Mouse (Mus musculus) common myeloid progenitor, adult 5-6 weeks (primary cell): ENCODE measurements around the gene Plcb4. TPM values are rescaled to one million over a fixed set of nuclear protein-coding genes. Genes with fewer than 3 reads are reported as not detected.
"Not testable (repeated sequence)": the region's sequence is repeated elsewhere in the genome, so short reads cannot be mapped to it uniquely, and the experiment has no call there.

Source experiments
- ATAC-seq: replicated peaks from 2 replicates; pipeline ENCODE4 v1.8.0; 2016; ENCODE audit warnings: low read depth, mild to moderate bottlenecking, moderate TSS enrichment, inconsistent platforms; ENCODE audit not compliant: poor library complexity, severe bottlenecking
- total RNA-seq: library from RNA; stranded (forward); fragments of 200-1000, 187-1606 nt; gene quantifications from 2 replicates; pipeline ENCODE4 v1.2.3, GENCODE M21; 2017

Gene Plcb4
- total RNA-seq, 1 experiment from 2014 or later, result 34.9 TPM

DNA sequence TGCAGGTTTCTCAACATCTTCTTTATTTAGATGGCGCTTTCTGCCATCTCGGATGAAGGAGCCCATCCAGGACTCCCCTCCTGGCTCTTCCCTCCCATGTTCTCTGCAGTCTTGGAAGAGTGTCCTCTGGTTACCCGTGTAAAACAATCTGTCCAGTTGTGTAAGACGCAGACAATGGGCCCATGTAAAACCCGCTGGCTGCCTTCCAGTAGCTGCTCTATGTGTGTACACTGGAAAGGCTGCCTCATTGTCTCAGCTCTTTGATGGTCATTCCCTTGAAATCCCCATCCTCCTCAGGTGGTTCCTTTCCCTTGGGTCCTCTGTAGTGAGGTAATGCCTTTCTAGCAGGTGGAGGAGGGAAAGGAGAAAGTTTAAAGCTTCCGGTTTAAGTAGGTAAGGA lies 216.7 kb downstream of the Plcb4 start:
- no peak for ATAC-seq

DNA sequence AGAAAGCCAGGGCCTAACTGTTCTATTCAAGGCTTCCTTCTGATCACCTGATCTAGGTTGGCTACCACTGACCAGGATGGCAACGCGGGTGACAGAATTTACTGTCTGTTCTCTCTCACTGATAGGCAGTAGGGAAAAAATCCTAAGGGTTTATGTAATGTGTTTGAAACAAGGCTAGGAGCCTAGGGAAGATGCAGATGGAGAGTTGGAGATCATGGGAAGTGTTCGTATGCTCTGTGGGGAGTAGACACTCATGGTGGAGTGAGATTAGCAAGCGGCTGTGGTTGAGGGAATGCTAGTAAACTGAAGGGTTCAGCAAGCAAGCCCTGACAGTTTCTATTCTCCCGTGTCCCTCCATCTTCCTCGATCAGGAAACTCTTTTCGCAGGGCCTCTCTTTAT lies 220.5 kb downstream of the Plcb4 start:
- no peak for ATAC-seq

DNA sequence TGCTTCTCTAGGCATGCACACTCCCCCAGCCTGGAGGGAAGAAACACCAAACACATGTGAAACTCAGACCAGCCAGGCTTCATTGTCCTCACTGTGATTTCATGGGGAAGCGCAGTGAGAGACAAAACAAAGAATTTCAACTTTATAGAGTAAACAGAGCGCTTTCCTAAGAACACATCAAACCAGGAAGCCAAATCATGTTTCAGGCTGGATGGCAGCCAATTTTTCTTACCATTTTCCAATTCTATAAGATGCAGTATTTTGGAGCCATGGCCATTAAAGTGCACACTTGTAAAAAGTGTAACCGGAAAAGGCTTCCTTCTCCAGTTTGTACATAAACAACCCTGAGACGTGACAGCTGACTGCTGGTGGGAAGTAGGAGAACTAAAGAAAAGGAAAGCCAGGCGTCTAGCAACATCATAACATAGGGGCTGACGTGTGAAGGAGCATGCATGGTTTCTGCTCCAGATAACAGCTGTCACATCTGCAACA lies 221.5 kb downstream of the Plcb4 start:
- no peak for ATAC-seq

DNA sequence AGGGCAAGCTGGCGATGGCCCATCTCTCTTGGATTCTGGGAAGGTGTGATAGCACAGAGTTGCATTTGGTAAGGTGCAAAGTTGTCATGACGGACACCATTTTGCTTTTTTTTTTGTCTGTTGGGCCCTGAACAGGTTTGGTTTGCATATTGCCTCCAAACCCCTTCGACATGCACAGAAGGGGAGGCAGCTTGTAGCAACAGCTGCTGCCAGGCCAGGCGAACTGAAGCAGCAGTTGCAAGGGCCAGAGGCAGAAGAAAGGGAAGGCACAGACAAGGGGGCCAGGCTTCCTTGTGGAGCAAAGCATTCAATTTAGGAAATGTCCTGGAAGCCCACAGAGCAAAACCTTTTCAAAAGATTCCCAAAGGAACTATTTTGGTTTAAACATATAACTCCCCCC lies 224.5 kb downstream of the Plcb4 start:
- no peak for ATAC-seq

DNA sequence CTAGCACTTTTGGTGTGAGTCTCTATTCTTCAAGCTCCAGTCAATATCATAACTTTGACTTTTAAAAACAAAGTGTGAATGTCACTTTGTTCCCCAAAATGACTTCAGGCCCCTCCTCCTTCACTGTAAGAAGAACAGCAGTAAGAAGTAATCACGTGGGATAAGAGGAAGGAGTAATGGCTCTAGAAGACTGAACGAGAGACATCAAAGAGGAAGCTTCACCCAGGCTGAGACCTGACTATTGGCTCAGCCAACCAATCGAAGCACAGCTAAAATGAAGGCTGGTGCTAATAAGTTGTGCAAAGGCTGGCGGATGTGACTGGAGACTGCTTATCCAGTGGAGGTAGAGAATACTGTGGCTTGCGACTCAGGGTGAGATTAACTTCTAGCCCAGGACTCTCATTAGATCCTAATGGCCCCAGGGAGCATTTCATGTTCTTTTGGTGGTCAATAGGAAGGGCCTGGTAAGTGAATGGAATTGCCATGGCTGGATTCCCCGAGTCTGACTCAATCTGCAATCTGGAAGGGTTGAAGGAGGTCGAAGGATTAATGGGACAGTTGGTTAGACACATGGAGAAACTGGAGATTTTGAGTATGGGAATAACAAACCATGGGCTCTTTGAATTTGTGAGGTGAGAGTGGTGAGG lies 225.8 kb downstream of the Plcb4 start:
- peak; percentile 83 for ATAC-seq

DNA sequence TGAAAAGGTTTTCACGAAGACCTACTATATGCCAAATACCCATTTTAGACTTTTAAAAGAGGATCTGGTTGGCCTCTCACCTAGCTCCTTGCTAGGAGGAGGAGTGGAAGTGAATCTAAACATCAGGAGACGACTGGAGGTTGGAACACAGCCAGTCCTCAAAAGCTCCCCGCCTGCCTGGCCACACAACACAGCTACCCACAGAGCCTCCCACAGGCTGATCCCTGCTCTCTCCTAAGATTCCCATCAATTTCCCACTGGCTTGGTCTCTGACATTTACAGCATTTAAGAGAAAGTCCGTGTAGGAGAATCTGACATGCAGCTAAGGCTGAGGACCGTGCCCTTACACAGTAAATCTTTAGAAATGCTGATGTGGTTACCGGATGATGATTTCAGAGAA lies 226.8 kb downstream of the Plcb4 start:
- no peak for ATAC-seq

DNA sequence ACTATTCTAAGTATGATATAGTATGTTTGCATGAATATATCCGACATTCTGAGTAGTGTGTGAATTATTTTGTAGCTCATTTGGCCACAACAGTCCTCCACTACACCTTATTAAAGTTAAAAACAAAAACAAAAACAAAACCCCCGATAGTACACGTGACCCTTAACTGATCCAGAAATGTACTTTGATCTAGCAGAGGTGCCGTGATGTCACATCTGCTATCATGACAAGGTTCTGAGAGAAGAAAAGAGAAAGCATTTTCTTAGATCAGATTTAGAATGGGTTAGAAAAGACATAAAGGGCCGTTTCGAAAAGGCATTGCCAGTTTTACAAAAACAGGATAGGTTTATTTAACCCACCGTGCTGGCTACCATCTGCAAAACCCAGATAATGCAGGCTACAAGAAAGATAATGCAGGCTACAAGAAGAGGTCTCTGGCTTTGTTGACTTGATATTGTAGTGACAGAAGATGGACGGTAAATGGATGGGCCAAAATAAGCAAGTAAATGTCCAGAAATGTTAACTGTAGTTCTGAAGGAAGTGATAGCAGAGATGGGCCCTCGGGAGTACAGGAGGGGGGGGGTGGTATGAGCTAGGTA lies 227.4 kb downstream of the Plcb4 start:
- ATAC-seq, result no peak

DNA sequence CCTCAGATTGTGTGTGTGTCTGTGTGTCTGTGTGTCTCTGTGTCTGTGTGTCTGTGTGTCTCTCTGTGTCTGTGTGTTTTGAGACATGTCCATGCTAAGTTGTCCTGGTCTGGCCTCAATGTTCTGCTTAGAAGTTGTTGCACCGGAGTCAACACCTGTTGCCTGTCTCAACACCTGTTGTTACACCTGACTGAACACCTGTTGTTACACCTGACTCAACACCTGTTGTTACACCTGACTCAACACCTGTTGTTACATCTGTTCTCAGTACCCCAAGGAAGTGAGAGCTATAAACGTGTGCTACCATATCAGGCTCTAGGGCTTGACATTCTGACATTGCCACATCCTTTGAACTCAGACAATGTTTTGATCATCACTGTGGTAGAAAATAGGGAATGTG lies 229.0 kb downstream of the Plcb4 start:
- ATAC-seq, result no peak

DNA sequence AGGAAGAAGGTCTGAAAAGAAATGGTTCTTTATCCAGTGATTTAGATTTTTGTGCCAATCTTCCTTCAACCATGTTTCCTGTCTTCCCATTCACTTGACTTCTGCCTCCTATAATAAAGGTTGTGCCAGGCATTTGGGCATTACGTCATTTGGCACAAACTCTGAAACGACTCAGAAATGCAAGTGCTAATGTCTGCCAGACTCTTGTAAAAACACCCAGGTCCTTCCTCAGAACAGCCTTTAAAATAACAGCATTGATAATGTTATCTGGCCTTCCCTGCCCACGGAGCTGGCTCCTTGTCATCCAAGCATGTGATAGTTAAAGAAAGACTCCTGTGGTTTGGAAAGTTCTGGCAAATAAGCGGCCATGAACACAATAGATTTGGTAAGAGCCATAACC lies 229.4 kb downstream of the Plcb4 start:
- ATAC-seq, result 0 out of 2 replicates have a peak, but pooled peaks have one; percentile 9

DNA sequence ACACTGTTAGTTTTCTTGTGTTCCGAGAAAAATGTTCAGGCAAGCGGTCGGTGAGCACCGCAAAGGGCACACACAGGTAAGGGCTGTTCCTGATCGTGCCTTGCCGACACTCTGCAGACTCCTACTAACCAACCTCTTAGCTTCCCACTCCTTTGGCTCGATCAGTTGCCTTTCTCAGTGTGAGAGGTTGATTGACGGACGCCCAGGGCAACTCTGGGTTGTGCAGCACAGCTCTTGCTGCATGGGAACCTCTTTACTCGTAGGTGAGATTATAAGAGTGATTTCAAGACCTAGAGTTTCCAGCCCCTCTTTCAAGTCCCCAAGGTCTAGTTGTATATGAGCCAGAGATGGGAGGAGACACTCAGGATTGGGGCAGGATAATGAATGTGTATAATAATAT lies 230.0 kb downstream of the Plcb4 start:
- ATAC-seq, result no peak

DNA sequence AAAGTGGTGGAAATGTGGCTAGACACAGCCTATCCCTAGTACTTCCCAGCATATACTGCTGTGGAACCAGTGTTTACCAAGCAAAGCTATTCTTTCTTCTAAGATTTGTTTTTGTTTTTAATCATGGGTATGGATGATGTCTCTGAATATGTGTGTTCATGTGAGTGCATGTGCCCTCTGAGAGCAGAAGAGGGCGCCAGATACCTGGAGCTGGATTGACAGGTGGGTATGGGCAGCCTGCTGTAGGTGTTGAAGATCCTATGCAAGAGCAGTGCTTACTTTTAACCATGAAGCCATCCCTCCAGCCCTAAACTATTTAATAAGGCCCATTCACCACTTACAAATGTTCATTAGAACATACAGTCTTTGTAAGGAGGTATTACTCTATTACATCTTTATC lies 231.3 kb downstream of the Plcb4 start:
- ATAC-seq, result no peak

DNA sequence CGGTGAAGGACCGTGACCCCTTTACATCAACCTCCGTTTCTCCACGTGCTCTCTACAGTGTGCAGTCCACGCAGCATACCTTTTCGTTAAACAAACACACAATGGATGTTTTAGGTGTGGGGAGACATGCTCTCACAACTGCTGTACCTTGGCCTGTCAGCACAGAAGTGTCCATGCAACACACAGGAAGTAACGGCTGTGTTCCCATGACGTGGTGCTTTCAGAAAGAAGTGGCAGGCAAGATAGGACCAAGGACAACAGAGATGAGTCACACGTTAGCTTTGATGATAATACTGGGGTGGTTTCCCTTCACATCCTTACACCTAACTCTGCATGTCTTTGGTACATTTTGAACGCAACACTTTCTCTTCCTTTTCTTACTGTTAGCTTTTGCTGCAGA lies 232.3 kb downstream of the Plcb4 start:
- no peak for ATAC-seq

DNA sequence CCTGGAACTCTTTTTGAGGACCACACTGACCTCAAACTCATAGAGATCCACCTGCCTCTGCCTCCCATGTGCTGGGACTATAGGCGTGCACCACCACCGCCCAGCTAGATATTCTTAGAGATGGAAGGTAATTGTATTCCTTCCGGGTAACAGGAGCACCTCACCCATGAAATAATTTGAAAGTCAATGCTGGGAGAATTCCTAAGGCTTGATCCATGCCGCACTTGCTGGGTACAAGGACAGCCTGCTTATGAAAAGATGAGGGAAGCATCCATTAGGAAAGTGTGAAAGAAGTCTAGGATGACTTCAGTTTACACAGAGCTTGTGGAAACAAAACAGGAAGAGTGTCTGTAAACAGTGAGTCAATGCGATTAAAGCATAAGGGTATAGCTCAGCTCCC lies 232.9 kb downstream of the Plcb4 start:
- no peak for ATAC-seq

DNA sequence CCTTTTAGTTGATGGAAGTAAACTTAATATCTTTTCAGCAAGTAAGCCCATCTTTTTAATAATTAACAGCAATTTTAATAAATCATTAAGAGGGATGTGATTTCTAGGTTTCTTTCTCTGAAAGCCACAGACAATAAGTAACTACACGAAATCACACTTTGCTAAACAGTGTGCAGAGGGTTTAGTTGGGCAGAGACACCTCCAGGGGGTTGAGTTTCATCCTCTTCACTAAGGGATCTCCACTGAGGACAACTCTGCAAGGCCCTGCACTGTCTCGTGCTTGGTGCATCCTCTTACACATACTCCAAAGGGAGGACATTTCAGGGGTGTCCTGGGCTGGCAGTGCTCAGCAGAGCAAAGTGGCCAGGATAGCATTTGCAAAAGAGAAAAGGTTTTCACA lies 235.8 kb downstream of the Plcb4 start:
- no peak for ATAC-seq

DNA sequence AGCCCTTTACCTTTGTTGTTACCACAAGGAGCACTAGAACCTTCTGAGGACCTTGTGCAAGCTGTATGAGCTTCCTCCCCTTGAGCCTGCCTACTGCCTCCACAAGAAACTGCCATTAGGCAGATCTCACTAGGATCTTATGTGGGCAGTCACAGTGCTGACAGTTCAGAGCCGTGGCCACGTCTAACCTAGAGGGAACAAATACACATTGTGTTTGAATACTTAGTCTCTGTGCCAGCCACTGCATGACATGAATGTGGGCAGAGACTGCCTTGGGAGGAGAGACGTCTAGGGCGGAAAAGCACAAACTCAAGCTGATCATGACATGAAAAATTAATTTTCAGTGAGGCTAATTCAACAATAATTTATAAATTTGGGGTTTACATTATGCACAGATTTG lies 239.2 kb downstream of the Plcb4 start:
- no peak for ATAC-seq

DNA sequence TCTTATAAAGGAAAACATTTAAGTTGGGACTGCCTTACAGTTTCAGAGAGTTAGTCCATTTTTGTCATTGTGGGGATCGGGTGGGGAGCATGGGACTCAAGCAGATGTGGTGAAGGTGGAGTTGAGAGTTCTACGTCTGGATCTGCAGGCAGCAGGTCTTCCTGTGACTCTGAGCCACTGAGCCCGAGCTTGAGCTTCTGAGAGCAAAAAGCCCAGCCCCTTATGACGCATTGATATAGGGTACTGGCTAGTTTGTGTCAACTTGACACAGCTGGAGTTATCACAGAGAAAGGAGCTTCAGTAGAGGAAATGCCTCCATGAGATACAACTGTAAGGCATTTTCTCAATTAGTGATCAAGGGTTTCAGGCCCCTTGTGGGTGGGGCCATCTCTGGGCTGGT lies 241.1 kb downstream of the Plcb4 start:
- ATAC-seq, result not testable (repeated sequence)

DNA sequence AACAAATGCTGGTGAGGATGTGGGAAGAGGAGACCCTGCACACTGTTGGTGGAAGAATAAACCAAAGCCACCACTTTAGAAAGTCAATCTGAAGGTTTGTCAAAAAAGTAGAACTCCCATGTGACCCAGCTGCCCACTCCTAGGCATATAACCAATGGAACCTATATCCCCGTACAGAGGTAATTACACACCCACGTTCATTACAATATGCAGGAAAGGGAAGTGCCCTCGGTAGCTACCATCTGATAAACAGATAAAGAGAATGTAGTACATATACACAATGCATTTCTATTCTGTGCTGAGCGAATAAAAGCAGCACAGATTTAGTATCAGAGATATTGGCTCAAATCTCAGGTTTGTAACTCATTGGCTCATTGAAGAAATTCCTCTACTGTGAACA lies 242.2 kb downstream of the Plcb4 start:
- ATAC-seq, result no peak

DNA sequence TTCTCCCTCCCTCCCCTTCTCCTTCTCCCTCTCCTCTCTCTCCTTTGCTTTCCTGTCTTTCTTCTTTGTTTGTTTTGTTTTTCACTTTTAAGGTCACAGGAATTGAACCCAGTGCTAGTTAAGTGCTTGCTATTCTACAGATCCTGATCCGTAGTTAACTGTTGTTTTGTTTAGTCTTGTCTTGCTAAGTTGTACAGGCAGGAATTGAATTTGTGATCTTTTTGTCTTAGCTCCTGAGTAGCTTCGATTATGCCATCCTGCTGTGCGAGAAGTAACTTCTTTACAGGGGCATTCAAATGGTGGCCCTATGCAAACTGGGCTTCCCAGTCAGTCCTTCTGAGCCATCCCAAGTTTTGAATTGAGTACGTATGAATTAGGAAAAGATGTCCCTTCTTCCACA lies 245.5 kb downstream of the Plcb4 start:
- ATAC-seq, result no peak

DNA sequence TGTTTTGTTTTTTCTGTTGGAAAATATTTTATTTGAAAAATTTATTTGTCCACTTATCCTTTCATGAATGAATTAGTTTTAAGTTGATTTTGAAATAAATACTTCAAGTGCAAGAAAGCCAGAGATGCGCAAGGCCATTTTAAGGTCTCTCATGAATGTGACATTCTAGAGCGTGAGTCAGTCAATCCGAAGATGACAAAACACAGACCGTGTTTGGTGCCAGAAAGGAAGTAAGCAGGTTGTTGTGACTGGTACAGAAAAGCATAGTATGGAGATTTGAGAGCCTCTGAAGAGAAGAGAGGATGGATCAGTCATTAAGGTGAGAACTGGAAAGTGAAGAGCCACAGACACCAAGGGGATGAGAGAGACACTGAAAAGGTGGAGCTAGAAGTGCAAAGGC lies 246.0 kb downstream of the Plcb4 start:
- no peak for ATAC-seq

DNA sequence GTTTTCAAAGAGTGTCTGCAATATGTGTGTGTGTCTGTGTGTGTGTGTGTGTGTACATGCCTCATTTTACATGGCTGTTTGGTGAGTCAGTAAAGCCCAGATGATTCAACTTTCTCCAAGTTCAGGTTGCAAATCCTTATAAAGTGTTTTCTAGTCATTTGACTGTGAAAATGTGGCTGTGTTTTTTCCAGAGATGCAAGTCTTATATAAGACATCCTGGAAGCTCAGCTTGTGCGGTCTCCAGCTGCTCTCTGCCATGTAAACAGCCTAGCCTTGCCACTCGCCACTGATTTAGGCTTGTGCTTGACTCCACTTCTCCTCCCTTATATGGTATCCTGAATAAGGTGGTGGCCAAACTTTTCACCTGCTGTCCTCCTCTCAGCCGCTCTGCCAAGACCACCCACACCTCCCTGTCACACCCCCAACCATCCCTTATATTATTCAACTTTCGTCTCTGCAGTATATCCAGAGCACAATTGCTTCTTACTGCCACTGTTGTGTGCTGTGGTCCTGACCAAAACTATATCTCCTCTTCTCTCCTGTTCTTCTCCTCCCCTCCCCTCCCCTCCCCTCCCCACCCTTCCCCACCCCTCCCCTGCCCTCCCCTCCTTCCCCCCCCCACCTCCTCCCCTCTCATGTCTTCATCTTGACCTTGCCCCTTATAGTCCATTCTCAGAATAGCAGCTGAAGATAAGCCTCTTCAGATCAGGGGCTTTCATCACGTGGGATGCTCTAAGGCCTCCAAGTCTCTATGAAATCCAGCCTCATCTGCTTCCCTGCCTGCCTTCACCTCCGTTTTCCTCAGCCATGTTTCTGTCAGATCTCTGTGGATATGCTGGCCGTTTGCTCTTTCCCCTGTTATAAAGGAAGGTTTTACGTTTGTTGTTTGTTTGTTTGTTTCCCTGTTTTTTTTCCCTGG lies 255.8 kb downstream of the Plcb4 start:
- no peak for ATAC-seq

DNA sequence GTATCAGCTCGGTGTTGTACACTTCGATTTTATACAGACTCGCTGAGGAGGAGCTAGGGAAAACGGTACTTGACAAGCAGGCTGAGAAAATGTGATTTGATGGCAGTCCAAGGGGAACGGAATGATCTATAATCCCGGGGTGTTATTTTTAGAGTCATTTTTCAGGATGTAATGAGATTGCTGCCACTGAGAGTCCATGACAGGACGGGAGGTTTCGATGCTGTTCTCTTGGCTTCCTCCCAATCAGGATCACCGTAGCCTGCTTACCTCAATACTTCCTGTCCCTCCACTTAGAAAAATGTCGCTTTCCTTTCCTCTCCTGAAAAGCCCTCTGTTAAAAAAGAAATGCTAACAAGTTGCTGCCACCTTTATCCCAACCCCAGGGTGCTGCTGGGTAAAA lies 257.1 kb downstream of the Plcb4 start:
- no peak for ATAC-seq
